Mouse (Mus musculus): ENCODE data around the gene Rsu1. TPM values are rescaled to one million over a fixed set of nuclear protein-coding genes. Genes with fewer than 3 reads are reported as not detected.
A peak's percentile ranks its signal among the peaks of the same experiment; 100 is the strongest.
"Not testable (repeated sequence)": the region's sequence is repeated elsewhere in the genome, so short reads cannot be mapped to it uniquely, and the experiment has no call there.

Rsu1 gene
- polyA plus RNA-seq, 1 experiment from 2014 or later: 125 TPM

DNA sequence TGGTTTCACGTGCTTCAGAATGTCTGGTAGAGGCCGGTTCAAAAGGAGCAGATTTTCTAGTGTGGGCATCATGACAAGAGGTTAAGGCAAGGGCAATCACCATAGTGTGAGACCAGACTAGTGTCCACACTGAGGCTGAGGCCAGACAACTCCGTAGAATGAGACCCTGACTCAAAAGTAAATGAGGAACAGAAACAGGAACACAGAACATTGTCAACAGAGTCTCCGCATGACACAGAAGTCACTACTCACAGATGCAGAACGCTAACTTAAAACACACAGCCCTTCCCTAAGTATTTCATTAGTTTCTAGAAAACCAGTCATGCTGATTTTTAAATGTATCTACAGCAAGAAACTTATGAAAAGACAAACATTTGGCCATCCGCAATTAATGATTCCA, 53.1 kb downstream of the Rsu1 start:
- no peak overlapping the region for H3K4me2 ChIP-seq (replicated peaks)
- ATAC-seq: no peak
- peaks cover 3% of the 10 kb centered on the region; the same call in 1 of the 2 replicates for H3K36me3 ChIP-seq
- H3K4me1 ChIP-seq (replicated peaks): no peaks in the 10 kb centered on the region
- H3K9me3 ChIP-seq: no peaks in the 10 kb centered on the region
- H3K9ac ChIP-seq: no peak overlapping the region
- no peak overlapping the region for H3K27ac ChIP-seq
- H3K27me3 ChIP-seq (replicated peaks): no peaks in the 10 kb centered on the region
- WGBS: 81% methylated on average over 6 of the region's 6 CpGs
- no peak overlapping the region for H3K4me3 ChIP-seq (replicated peaks)

- Histone ChIP-seq H3K4me2 (replicated peaks) (no peak overlapping the region), H3K27ac (no peak overlapping the region), H3K27me3 (replicated peaks) (no peaks in the 10 kb centered on the region), H3K4me3 (replicated peaks) (no peak overlapping the region), H3K4me1 (replicated peaks) (no peaks in the 10 kb centered on the region), H3K36me3 (no peaks in the 10 kb centered on the region), H3K9ac (no peak overlapping the region), H3K9me3 (no peaks in the 10 kb centered on the region)
- 0 out of 2 replicates have a peak, but pooled peaks have one; percentile 49 for ATAC-seq
- 90% methylated on average over 2 of the region's 2 CpGs for WGBS
Measured at GRCm38 (mm10) chr2:13206825-13207224, 64.4 kb downstream of the Rsu1 start.

GRCm38 (mm10) chr2:13206367-13206766, 64.8 kb downstream of the Rsu1 start:
- 57% methylated on average over 8 of the region's 8 CpGs for WGBS
- Histone ChIP-seq H3K4me1 (replicated peaks) (no peaks in the 10 kb centered on the region), H3K4me2 (replicated peaks) (no peak overlapping the region), H3K27ac (no peak overlapping the region), H3K9me3 (no peaks in the 10 kb centered on the region), H3K4me3 (replicated peaks) (no peak overlapping the region), H3K27me3 (replicated peaks) (no peaks in the 10 kb centered on the region), H3K9ac (no peak overlapping the region), H3K36me3 (no peaks in the 10 kb centered on the region)
- ATAC-seq: peak; percentile 72

- H3K27me3 ChIP-seq (replicated peaks): no peaks in the 10 kb centered on the region
- H3K9ac ChIP-seq: no peak overlapping the region
- H3K4me3 ChIP-seq (replicated peaks): no peak overlapping the region
- no peaks in the 10 kb centered on the region for H3K9me3 ChIP-seq
- WGBS: 79% methylated on average over 6 of the region's 6 CpGs
- ATAC-seq: no peak
- H3K4me2 ChIP-seq (replicated peaks): no peak overlapping the region
- H3K27ac ChIP-seq: no peak overlapping the region
- H3K36me3 ChIP-seq: no peaks in the 10 kb centered on the region
- no peaks in the 10 kb centered on the region for H3K4me1 ChIP-seq (replicated peaks)
Measured at GRCm38 (mm10) chr2:13202805-13203475, 68.3 kb downstream of the Rsu1 start.

GRCm38 (mm10) chr2:13199713-13200112, 71.5 kb downstream of the Rsu1 start:
- no peak overlapping the region for H3K4me2 ChIP-seq (replicated peaks)
- 75% methylated on average over 7 of the region's 7 CpGs for WGBS
- no peak overlapping the region for H3K4me3 ChIP-seq (replicated peaks)
- H3K9ac ChIP-seq: no peak overlapping the region
- no peaks in the 10 kb centered on the region for H3K36me3 ChIP-seq
- H3K4me1 ChIP-seq (replicated peaks): no peaks in the 10 kb centered on the region
- no peak overlapping the region for H3K27ac ChIP-seq
- no peaks in the 10 kb centered on the region for H3K27me3 ChIP-seq (replicated peaks)
- ATAC-seq: no peak
- H3K9me3 ChIP-seq: no peaks in the 10 kb centered on the region

DNA sequence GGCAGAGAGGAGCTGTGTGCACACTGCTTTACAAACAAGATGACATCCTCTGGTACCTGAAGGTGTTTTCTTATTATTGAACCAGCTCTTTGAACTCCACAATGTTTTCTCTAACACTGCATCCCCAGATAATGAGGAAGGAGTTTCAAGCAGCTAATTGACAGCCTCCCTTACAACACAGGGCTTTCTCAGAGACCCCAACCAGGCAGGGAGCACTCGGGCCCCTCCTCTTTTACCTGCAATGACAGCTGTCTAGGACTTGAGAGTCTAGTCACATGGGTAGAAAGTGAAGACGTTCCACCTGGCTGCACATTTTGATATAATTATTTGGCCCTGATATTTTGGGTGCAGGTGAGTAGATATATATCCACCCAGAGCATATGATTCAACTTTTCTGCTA, 72.2 kb downstream of the Rsu1 start:
- no peaks in the 10 kb centered on the region for H3K36me3 ChIP-seq
- 62% methylated on average over 2 of the region's 2 CpGs for WGBS
- H3K4me2 ChIP-seq (replicated peaks): no peak overlapping the region

DNA sequence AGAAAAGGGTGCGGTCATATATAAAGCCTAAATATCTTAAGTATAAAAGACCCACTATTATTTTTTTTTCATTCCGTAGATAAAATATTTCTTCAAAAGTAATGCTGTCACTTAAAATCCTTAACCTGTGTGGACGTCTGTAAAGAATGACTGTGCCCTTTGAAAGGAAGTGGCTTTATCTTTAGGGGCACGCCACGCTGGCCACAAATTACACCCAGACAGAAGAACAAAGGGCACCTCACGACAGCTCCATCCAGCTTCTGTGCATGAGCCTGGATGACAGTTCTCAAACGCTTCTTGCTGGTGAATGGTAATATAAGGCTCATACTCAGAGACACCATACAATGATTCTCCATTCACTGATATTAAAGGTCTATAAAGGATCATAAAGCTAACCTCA, 75.7 kb downstream of the Rsu1 start:
- no peak overlapping the region for H3K27ac ChIP-seq
- WGBS: 63% methylated on average over 7 of the region's 7 CpGs
- no peaks in the 10 kb centered on the region for H3K4me1 ChIP-seq (replicated peaks)
- H3K4me2 ChIP-seq (replicated peaks): no peak overlapping the region
- no peaks in the 10 kb centered on the region for H3K9me3 ChIP-seq
- H3K27me3 ChIP-seq (replicated peaks): no peaks in the 10 kb centered on the region
- H3K36me3 ChIP-seq: no peaks in the 10 kb centered on the region
- no peak overlapping the region for H3K4me3 ChIP-seq (replicated peaks)
- no peak overlapping the region for H3K9ac ChIP-seq
- ATAC-seq: no peak

More for the DNA sequence above, 72.2 kb downstream of the Rsu1 start:
- Histone ChIP-seq H3K9me3 (no peaks in the 10 kb centered on the region), H3K4me1 (replicated peaks) (no peaks in the 10 kb centered on the region), H3K27me3 (replicated peaks) (no peaks in the 10 kb centered on the region), H3K4me3 (replicated peaks) (no peak overlapping the region), H3K9ac (no peak overlapping the region), H3K27ac (no peak overlapping the region)
- no peak for ATAC-seq

- H3K27me3 ChIP-seq (replicated peaks): no peaks in the 10 kb centered on the region
- no peak overlapping the region for H3K4me2 ChIP-seq (replicated peaks)
- no peak overlapping the region for H3K9ac ChIP-seq
- WGBS: 83% methylated on average over 1 of the region's 1 CpGs
- H3K9me3 ChIP-seq: no peaks in the 10 kb centered on the region
- H3K27ac ChIP-seq: no peak overlapping the region
- ATAC-seq: no peak
- no peak overlapping the region for H3K4me3 ChIP-seq (replicated peaks)
- H3K36me3 ChIP-seq: no peaks in the 10 kb centered on the region
- H3K4me1 ChIP-seq (replicated peaks): no peaks in the 10 kb centered on the region
Measured at GRCm38 (mm10) chr2:13192157-13192556, 79.1 kb downstream of the Rsu1 start.

GRCm38 (mm10) chr2:13190767-13191166, 80.4 kb downstream of the Rsu1 start:
- no peak for ATAC-seq

DNA sequence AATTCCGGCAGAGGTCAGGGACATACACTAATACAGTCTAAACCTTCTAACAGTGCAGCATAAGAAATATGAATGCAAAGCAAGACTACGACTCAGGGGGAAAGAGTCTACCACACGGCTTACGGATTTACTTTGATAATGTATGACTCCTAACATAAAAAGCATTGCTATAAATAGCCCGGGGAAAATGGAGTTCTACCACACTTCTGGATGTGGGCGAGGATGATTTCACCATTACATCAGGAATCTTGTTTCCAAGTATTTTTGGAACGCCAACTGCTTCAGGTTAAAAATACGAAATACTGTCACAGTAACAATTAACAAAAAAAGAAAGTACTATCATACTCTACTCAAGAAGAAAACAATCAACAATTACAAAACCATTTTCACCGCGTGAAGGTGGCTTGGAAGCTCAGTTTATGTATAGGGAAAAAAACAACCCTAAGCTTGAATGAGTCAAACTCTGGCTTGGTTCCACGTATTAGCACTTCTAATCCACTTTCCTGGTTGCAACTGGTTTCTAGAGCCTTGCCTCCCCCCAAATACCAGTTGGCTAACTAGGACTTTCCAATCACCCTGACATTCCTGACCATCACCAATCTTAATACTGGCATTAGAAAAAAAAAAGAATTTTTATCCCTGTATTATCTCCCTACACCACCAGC, 82.3 kb downstream of the Rsu1 start:
- Histone ChIP-seq H3K27ac (no peak overlapping the region), H3K4me3 (replicated peaks) (no peak overlapping the region), H3K36me3 (no peaks in the 10 kb centered on the region), H3K27me3 (replicated peaks) (no peaks in the 10 kb centered on the region), H3K9me3 (no peaks in the 10 kb centered on the region), H3K9ac (no peak overlapping the region), H3K4me2 (replicated peaks) (no peak overlapping the region), H3K4me1 (replicated peaks) (no peaks in the 10 kb centered on the region)
- 83% methylated on average over 11 of the region's 11 CpGs for WGBS
- no peak for ATAC-seq

More at GRCm38 (mm10) chr2:13190767-13191166, 80.4 kb downstream of the Rsu1 start:
- Histone ChIP-seq H3K4me1 (replicated peaks) (no peaks in the 10 kb centered on the region), H3K27me3 (replicated peaks) (no peaks in the 10 kb centered on the region), H3K4me2 (replicated peaks) (no peak overlapping the region), H3K36me3 (no peaks in the 10 kb centered on the region), H3K9me3 (no peaks in the 10 kb centered on the region), H3K4me3 (replicated peaks) (no peak overlapping the region), H3K9ac (no peak overlapping the region), H3K27ac (no peak overlapping the region)
- WGBS: 92% methylated on average over 4 of the region's 4 CpGs

DNA sequence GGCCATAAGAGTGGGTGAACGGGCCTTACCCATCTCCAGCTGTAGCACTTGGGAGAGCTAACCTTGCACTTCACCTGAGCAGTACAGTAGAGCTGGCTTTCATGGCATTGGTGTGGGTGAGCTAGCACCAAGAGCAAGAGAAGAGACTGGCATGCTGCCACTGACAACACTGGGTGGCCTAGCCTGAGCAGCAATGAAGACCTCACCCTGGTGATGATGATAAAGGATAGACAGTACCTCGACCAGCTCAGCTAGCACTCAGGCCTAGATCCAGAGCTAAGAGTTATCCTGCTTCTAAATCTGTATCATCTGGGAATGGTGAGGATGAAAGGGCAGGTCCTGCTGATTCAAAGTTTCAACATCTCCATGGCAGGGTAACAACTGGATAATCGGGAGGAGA, 88.1 kb downstream of the Rsu1 start:
- no peak overlapping the region for H3K4me3 ChIP-seq (replicated peaks)
- H3K27me3 ChIP-seq (replicated peaks): no peaks in the 10 kb centered on the region
- H3K4me2 ChIP-seq (replicated peaks): no peak overlapping the region
- no peak overlapping the region for H3K9ac ChIP-seq
- peaks cover 4% of the 10 kb centered on the region; the same call in 1 of the 2 replicates for H3K4me1 ChIP-seq (replicated peaks)
- no peak for ATAC-seq
- 88% methylated on average over 3 of the region's 3 CpGs for WGBS
- no peaks in the 10 kb centered on the region for H3K36me3 ChIP-seq
- H3K9me3 ChIP-seq: no peaks in the 10 kb centered on the region
- H3K27ac ChIP-seq: no peak overlapping the region

- WGBS: 83% methylated on average over 1 of the region's 3 CpGs
- H3K9me3 ChIP-seq; H3K9ac ChIP-seq; H3K27ac ChIP-seq; H3K4me2 ChIP-seq (replicated peaks); H3K4me3 ChIP-seq (replicated peaks); H3K27me3 ChIP-seq (replicated peaks); H3K36me3 ChIP-seq; H3K4me1 ChIP-seq (replicated peaks): not testable (repeated sequence)
- ATAC-seq: peak; percentile 31; the same call in 1 of the 2 replicates
Measured at GRCm38 (mm10) chr2:13181899-13182298, 89.3 kb downstream of the Rsu1 start.
